Mouse (Mus musculus) cerebellum, adult 2 months (tissue): ENCODE results near the gene Abtb1. TPM values are rescaled to one million over a fixed set of nuclear protein-coding genes. Genes with fewer than 3 reads are reported as not detected.
A peak's percentile ranks its signal among the peaks of the same experiment; 100 is the strongest.

Source experiments
- DNase-seq, 2 experiments: peaks; one replicate each; pipeline ENCODE4 v3.0.0; 2021
- H3K27ac ChIP-seq: fragments of 200-500 bp; 2 replicates; pipeline ENCODE4 v1.5.1; 2012; ENCODE audit warnings: low read length, control low read depth, inconsistent platforms; ENCODE audit not compliant: insufficient read depth
- H3K27me3 ChIP-seq: fragments of 200-500 bp; 2 replicates; pipeline ENCODE4 v1.6.1; 2012; ENCODE audit warnings: inconsistent platforms, mild to moderate bottlenecking, low read length, moderate library complexity; ENCODE audit not compliant: control insufficient read depth, insufficient read depth
- H3K4me1 ChIP-seq: fragments of 200-500 bp; 2 replicates; pipeline ENCODE4 v1.6.1; 2011; ENCODE audit warnings: low read length; ENCODE audit not compliant: control insufficient read depth, insufficient read depth
- H3K4me3 ChIP-seq: fragments of 200-500 bp; replicated peaks from 2 replicates; pipeline ENCODE3; 2011; ENCODE audit warnings: mild to moderate bottlenecking, low read depth, low read length, control low read depth; ENCODE audit not compliant: insufficient read depth
- CTCF ChIP-seq: fragments of 200-500 bp; IDR thresholded peaks from 2 replicates; pipeline ENCODE4 v1.5.1; 2011; ENCODE audit warnings: low read depth, mild to moderate bottlenecking, control low read depth, low read length, moderate library complexity, borderline replicate concordance; ENCODE audit not compliant: insufficient read depth
- POLR2A ChIP-seq: fragments of 200-500 bp; IDR thresholded peaks from 2 replicates; pipeline ENCODE4 v1.6.1; 2011; ENCODE audit warnings: low read length, control low read depth, borderline replicate concordance; ENCODE audit not compliant: insufficient read depth
- WGBS: fragments of 180-500 bp; shearing (Covaris S2); methylation state at CpG from one replicate; pipeline ENCODE4 v1.1.7; 2018; 5-methylcytosine and 5-hydroxymethylcytosine counted together
- polyA plus RNA-seq: library from polyadenylated mRNA; depleted of rRNA; stranded (reverse); fragments of >200 nt; gene quantifications from 2 replicates; pipeline ENCODE4 v1.2.3, GENCODE M21; 2012

The Abtb1 gene
- polyA plus RNA-seq, 1 experiment: 116 TPM

GRCm38 (mm10) chr6:88849270-88849669, 7.5 kb upstream of the Abtb1 start:
- no peak overlapping the region for H3K4me3 ChIP-seq
- H3K4me1 ChIP-seq: peaks cover 17% of the 10 kb centered on the region
- peak overlapping the region; percentile 82 for H3K27ac ChIP-seq
- no peaks in the 10 kb centered on the region for H3K27me3 ChIP-seq
- DNase-seq: peak in 1 of 2 experiments; percentile 31
- TF ChIP-seq POLR2A (no peak), CTCF (peak; percentile 45; the same call in 1 of the 2 replicates)
- 45% methylated on average over 4 of the region's 4 CpGs for WGBS

DNA sequence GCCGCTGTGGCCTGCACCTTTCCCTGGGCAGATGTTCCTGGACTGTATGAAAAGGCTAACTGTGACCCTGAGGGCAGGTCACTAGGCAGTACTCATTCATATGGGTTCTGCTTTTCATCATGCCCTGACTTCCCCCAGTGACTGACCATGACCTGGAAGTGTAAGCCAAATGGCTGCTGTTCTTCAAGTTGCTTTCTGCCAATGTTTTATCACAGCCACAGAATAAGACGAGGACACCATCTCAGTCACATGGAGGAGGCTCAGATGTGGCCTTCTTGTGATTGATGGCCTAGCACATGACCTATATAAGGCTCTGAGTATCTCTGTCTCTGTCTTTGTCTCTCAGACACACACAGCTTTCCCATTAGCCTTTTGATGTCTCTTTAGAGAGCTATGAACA, 5.8 kb upstream of the Abtb1 start:
- no peak for TF ChIP-seq POLR2A
- TF ChIP-seq CTCF: no peak
- Histone ChIP-seq H3K4me1 (peaks cover 16% of the 10 kb centered on the region), H3K27ac (no peak overlapping the region), H3K27me3 (no peaks in the 10 kb centered on the region), H3K4me3 (no peak overlapping the region)
- no peak for DNase-seq
- 68% methylated on average over 2 of the region's 2 CpGs for WGBS

DNA sequence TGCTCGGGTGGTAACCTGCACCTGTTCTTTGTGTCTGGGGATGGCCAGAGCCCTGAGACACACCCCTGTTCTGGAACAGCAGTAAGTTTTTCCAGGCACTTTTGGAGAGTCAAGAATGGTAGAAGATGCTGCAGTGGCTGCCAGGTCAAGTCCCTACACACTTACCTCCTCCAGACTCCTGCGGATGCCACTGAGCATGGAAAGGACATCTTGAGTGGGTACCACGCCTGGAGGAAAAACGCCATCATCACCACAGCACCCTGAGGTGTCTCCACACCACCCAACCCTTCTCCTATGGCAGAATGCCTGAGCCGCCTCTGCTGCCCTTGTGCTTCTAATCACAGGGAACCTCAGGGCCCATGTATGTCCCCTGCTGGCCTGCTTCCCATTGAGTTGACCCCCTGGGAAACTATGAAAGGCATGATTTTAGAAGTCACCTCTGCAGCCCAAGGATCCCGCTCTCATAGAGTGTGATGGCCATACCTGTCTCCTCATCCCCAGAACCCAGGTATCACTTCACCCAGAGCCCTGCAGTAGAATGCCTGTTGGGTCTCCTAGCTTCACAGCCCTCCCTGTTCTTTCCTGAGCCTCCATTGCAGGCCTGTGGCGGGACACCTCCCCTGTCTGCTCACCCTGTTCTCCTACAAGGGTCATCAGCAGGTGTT, 3.2 kb upstream of the Abtb1 start:
- no peak for TF ChIP-seq POLR2A
- TF ChIP-seq CTCF: no peak
- peaks cover 17% of the 10 kb centered on the region for H3K4me1 ChIP-seq
- DNase-seq: peak in 1 of 2 experiments; percentile 22
- H3K4me3 ChIP-seq: no peak overlapping the region
- WGBS: 86% methylated on average over 7 of the region's 7 CpGs
- no peak overlapping the region for H3K27ac ChIP-seq
- H3K27me3 ChIP-seq: no peaks in the 10 kb centered on the region

GRCm38 (mm10) chr6:88843781-88844725, 2.3 kb upstream of the Abtb1 start:
- 70% methylated on average over 9 of the region's 9 CpGs for WGBS

GRCm38 (mm10) chr6:88843241-88843640, 1.5 kb upstream of the Abtb1 start:
- WGBS: 61% methylated on average over 7 of the region's 7 CpGs
- H3K27ac ChIP-seq: peak overlapping the region; percentile 19; the same call in 1 of the 2 replicates
- peaks cover 25% of the 10 kb centered on the region for H3K4me1 ChIP-seq
- peak in 1 of 2 experiments; percentile 40 for DNase-seq
- no peak overlapping the region for H3K4me3 ChIP-seq
- H3K27me3 ChIP-seq: no peaks in the 10 kb centered on the region
- TF ChIP-seq CTCF (no peak), POLR2A (no peak)

More at GRCm38 (mm10) chr6:88843781-88844725, 2.3 kb upstream of the Abtb1 start:
- DNase-seq: peak; percentile 29 to 33
- Histone ChIP-seq H3K27me3 (no peaks in the 10 kb centered on the region), H3K4me1 (peaks cover 17% of the 10 kb centered on the region), H3K27ac (no peak overlapping the region), H3K4me3 (no peak overlapping the region)
- no peak for TF ChIP-seq POLR2A
- no peak for TF ChIP-seq CTCF

DNA sequence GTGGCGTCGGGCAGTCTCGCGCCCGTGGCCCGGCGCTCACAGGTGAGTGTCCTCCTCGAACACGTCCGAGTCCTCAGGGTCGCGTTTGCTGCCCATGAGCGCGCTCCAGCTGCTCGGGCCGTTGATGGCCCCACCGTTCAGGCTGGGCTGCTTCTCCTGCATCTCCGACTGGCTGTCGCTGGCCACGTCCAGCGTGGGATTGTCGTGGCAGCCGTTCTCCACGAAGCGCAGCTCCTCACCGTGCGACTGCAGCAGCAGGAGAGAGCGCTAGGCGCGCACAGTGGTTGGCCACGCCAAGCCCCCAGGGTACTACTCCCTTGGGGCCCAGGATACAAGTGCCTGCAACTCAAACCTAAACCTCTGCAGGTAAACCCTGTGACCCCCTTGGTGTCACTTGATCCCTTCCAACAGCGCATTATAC, 957 bp upstream of the Abtb1 start:
- Histone ChIP-seq H3K4me1 (peaks cover 29% of the 10 kb centered on the region), H3K27ac (peak overlapping the region; percentile 19; the same call in 1 of the 2 replicates), H3K27me3 (no peaks in the 10 kb centered on the region), H3K4me3 (peak overlapping the region; percentile 96)
- no peak for DNase-seq
- TF ChIP-seq CTCF (no peak), POLR2A (no peak)
- 5% methylated on average over 32 of the region's 32 CpGs for WGBS

GRCm38 (mm10) chr6:88841514-88841780, 337 bp downstream of the Abtb1 start:
- Histone ChIP-seq H3K27ac (peak overlapping the region; percentile 55), H3K4me3 (peak overlapping the region; percentile 96), H3K27me3 (no peaks in the 10 kb centered on the region), H3K4me1 (peaks cover 32% of the 10 kb centered on the region)
- DNase-seq: no peak
- TF ChIP-seq CTCF: no peak
- no peak for TF ChIP-seq POLR2A
- WGBS: 1% methylated on average over 22 of the region's 22 CpGs
